Mouse (Mus musculus) forebrain, embryonic 16.5 days (tissue): ENCODE data around the gene Cby3. TPM values are rescaled to one million over a fixed set of nuclear protein-coding genes. Genes with fewer than 3 reads are reported as not detected.
"Not testable (repeated sequence)": the region's sequence is repeated elsewhere in the genome, so short reads cannot be mapped to it uniquely, and the experiment has no call there.

Source experiments
- ATAC-seq: fragments of 200-750 bp; cut with Nextera tagmentation; 2 replicates; pipeline ENCODE4 v1.8.0; 2017; ENCODE audit warnings: mild to moderate bottlenecking, moderate library complexity
- H3K27ac ChIP-seq: fragments of 300-500 bp; sonication (generic); 2 replicates; pipeline ENCODE4 v1.5.1; 2014; ENCODE audit warnings: low read length, control low read depth
- H3K27me3 ChIP-seq: fragments of 300-500 bp; sonication (generic); replicated peaks from 2 replicates; pipeline ENCODE4 v1.6.1; 2014; ENCODE audit warnings: low read length; ENCODE audit not compliant: control insufficient read depth, insufficient read depth
- H3K36me3 ChIP-seq: fragments of 300-500 bp; sonication (generic); 2 replicates; pipeline ENCODE4 v1.6.1; 2014; ENCODE audit not compliant: control insufficient read depth, insufficient read depth
- H3K4me1 ChIP-seq: fragments of 300-500 bp; sonication (generic); replicated peaks from 2 replicates; pipeline ENCODE4 v1.6.1; 2014; ENCODE audit warnings: low read length; ENCODE audit not compliant: control insufficient read depth, insufficient read depth
- H3K4me2 ChIP-seq: fragments of 300-500 bp; sonication (generic); 2 replicates; pipeline ENCODE4 v1.6.1; 2014; ENCODE audit warnings: mild to moderate bottlenecking, low read length, control low read depth
- H3K4me3 ChIP-seq: fragments of 300-500 bp; sonication (generic); replicated peaks from 2 replicates; pipeline ENCODE4 v1.5.1; 2014; ENCODE audit warnings: mild to moderate bottlenecking, low read length, control low read depth
- H3K9ac ChIP-seq: fragments of 300-500 bp; sonication (generic); replicated peaks from 2 replicates; pipeline ENCODE4 v1.6.1; 2014; ENCODE audit warnings: low read depth, low read length, control low read depth
- H3K9me3 ChIP-seq: fragments of 300-500 bp; sonication (generic); 2 replicates; pipeline ENCODE4 v1.6.1; 2016; ENCODE audit warnings: low read length; ENCODE audit not compliant: control insufficient read depth
- WGBS: fragments of 180-500 bp; shearing (Covaris S2); extraction: QIAGEN DNeasy Blood & Tissue Kit; methylation state at CpG from one replicate; pipeline ENCODE4 v1.1.7; 2014; 5-methylcytosine and 5-hydroxymethylcytosine counted together
- polyA plus RNA-seq: library from polyadenylated mRNA; unstranded; fragments of >200 nt; fragmentation: Nextera tagmentation; extraction: Ambion mirVana; gene quantifications from 2 replicates; pipeline ENCODE4 v1.2.1, GENCODE M21; 2015

The Cby3 gene
- polyA plus RNA-seq, 1 experiment from 2014 or later: 1.2 TPM

DNA sequence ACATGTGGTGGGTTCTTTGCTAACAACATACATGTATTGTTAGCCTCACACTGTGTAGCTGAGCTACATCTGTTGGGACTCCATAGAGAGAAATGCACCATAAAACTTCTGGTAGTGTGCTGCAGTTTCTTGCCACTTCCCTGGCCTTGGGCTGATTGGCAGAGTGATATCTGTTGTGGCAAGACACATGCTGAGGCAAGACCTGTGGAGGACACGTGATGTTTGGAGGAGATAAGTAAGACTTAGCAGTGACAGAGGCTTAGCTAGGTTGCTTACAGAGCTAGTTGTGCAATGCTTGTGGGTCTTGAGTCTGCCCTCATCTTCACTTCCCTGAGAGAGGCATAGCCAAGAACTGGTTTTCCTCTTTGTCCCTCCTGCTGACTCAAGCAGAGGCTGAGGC is 1.1 kb downstream of the Cby3 start:
- H3K27ac ChIP-seq: no peak overlapping the region
- 76% methylated on average over 1 of the region's 1 CpGs for WGBS
- no peak overlapping the region for H3K4me3 ChIP-seq
- no peaks in the 10 kb centered on the region; the same call in 1 of the 2 replicates for H3K27me3 ChIP-seq
- peaks cover 5% of the 10 kb centered on the region for H3K4me1 ChIP-seq
- no peak overlapping the region for H3K9ac ChIP-seq
- no peak for ATAC-seq
- H3K4me2 ChIP-seq: no peak overlapping the region
- no peaks in the 10 kb centered on the region for H3K9me3 ChIP-seq
- H3K36me3 ChIP-seq: no peaks in the 10 kb centered on the region

DNA sequence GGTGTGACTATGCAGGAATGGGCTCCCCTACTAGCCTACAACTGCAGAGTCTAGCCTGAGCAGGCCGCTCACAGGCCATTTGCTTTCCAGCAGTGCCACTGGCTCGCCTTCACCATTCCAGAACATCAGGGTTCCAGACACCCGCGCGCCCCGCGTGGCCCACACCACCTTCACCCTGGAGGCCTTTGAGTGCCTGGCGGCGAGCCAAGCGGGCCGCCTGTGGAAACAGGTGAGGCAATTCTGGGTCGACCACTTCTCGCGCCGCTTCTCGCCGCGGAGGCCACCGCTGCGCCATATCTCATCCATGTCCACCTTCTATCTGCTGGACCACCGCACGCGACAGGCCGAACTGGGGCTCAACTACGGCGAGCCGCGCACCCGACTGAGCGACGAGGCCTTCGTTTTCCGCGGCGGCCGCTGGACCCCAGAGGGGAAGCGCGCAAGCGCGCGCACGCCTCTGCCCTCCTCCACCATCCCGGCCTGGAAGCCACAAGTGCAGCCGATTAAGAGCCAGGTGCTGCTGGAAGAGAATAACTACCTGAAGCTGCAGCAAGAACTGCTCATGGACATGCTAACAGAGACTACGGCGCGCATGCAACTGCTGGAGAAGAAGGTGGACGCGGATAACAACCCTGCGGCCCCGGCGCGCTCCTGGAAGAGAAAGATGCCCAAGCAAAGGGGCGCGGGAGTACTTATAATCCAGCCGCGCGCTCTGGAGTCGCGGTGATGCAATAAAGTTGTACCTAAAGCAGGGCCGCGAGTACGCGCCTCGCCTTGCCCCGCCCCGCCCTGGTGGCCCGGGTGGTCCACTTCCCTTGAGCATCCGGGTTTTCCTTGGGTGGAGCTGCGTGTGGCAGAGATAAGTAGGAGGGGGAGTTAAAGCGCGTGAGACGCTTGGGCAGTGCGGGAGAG is 4.9 kb downstream of the Cby3 start:
- peaks cover 5% of the 10 kb centered on the region for H3K4me1 ChIP-seq
- H3K9ac ChIP-seq: peak overlapping the region; percentile 52
- WGBS: 2% methylated on average over 74 of the region's 74 CpGs
- ATAC-seq: peak; percentile 79
- no peaks in the 10 kb centered on the region; the same call in 1 of the 2 replicates for H3K27me3 ChIP-seq
- H3K4me2 ChIP-seq: peak overlapping the region; percentile 87
- H3K36me3 ChIP-seq: no peaks in the 10 kb centered on the region
- H3K27ac ChIP-seq: peak overlapping the region; percentile 16; the same call in 1 of the 2 replicates
- peak overlapping the region; percentile 53 for H3K4me3 ChIP-seq
- no peaks in the 10 kb centered on the region for H3K9me3 ChIP-seq

DNA sequence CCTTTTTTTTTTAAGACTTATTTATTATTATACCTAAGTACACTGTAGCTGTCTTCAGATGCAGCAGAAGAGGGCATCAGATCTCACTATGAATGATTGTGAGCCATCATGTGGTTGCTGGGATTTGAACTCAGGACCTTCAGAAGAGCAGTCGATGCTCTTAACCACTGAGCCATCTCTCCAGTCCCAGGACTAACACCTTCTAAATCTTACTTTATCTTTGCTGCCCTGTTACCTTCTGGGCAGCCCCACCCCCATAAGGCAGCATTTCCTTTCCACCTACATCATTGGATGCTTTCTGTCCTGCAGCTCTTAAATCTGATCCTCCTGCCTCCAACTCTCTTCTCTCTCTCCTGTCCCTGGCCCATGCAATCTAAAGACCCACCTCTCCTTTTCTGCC is 7.0 kb downstream of the Cby3 start:
- not testable (repeated sequence) for H3K27me3 ChIP-seq, ATAC-seq, H3K4me3 ChIP-seq, H3K36me3 ChIP-seq, H3K9me3 ChIP-seq, H3K4me1 ChIP-seq, H3K4me2 ChIP-seq, H3K27ac ChIP-seq, H3K9ac ChIP-seq
- 80% methylated on average over 1 of the region's 1 CpGs for WGBS

- WGBS: 8% methylated on average over 4 of the region's 4 CpGs
- Histone ChIP-seq H3K9ac (no peak overlapping the region), H3K27me3 (no peaks in the 10 kb centered on the region), H3K27ac (no peak overlapping the region), H3K4me2 (no peak overlapping the region), H3K4me1 (no peaks in the 10 kb centered on the region), H3K9me3 (no peaks in the 10 kb centered on the region), H3K4me3 (no peak overlapping the region), H3K36me3 (no peaks in the 10 kb centered on the region)
- peak; percentile 62 for ATAC-seq
These were observed 10.3 kb downstream of the Cby3 start for GRCm38 (mm10) chr11:50364548-50364947.

GRCm38 (mm10) chr11:50365322-50365721 is 11.1 kb downstream of the Cby3 start:
- H3K9ac ChIP-seq: no peak overlapping the region
- H3K36me3 ChIP-seq: no peaks in the 10 kb centered on the region
- H3K9me3 ChIP-seq: no peaks in the 10 kb centered on the region
- ATAC-seq: no peak
- H3K4me1 ChIP-seq: no peaks in the 10 kb centered on the region
- H3K4me2 ChIP-seq: no peak overlapping the region
- no peak overlapping the region for H3K27ac ChIP-seq
- no peaks in the 10 kb centered on the region for H3K27me3 ChIP-seq
- no peak overlapping the region for H3K4me3 ChIP-seq

GRCm38 (mm10) chr11:50367531-50367930 is 13.3 kb downstream of the Cby3 start:
- H3K4me1 ChIP-seq: peaks cover 13% of the 10 kb centered on the region
- no peaks in the 10 kb centered on the region for H3K9me3 ChIP-seq
- H3K27ac ChIP-seq: no peak overlapping the region
- H3K27me3 ChIP-seq: no peaks in the 10 kb centered on the region
- no peak overlapping the region for H3K4me2 ChIP-seq
- ATAC-seq: no peak
- H3K4me3 ChIP-seq: no peak overlapping the region
- H3K36me3 ChIP-seq: no peaks in the 10 kb centered on the region
- H3K9ac ChIP-seq: no peak overlapping the region
- WGBS: 94% methylated on average over 9 of the region's 9 CpGs

DNA sequence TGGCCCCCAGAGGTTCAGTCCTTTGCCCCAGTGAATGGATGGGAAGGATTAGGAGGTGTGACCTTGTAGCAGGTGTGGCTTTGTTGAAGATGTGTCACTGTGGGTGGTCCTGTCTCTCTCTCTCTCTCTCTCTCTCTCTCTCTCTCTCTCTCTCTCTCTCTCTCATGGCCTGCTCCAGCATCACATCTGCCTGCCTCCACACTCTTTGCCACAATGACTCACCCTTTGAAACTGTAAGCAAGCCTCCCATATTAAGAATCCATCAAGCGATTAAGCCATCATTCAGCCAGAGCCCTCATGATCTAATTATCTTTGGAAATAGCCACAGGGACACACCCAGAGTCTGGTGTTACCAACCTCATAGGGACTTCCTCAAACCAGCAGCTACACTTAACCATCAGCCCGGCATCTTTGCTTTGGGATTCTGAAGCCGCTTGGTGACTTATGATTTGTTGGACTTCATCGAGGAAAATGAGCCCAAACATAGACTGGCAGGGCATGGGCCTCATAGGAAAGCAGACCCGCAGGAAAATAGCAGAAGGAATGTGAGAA is 15.2 kb downstream of the Cby3 start:
- H3K4me1 ChIP-seq: peaks cover 13% of the 10 kb centered on the region
- H3K36me3 ChIP-seq: no peaks in the 10 kb centered on the region
- H3K4me2 ChIP-seq: no peak overlapping the region
- 90% methylated on average over 5 of the region's 5 CpGs for WGBS
- no peak overlapping the region for H3K4me3 ChIP-seq
- no peak overlapping the region for H3K9ac ChIP-seq
- H3K27me3 ChIP-seq: no peaks in the 10 kb centered on the region
- no peak for ATAC-seq
- H3K27ac ChIP-seq: no peak overlapping the region
- H3K9me3 ChIP-seq: no peaks in the 10 kb centered on the region

DNA sequence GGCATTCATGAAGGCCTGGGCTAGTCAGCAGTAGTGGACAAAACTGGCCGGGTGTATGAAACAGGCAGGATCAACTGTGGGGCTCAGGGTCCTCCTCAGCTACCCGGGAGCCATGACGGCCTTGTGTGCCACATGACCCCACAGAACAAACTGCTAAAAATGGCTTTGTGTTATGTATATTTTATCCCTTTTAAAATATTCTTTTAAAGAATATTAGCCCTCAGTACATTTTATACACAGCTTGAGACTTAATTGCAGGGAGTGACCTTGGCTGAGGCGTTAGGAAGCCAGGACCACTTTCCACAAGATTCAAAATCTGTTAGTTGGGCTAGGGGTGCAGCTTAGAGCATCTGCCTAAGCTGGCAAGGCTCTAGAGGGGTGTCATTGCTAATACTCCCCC is 16.7 kb downstream of the Cby3 start:
- peak; percentile 47; the same call in 1 of the 2 replicates for ATAC-seq
- Histone ChIP-seq H3K27ac (peak overlapping the region; percentile 84), H3K36me3 (no peaks in the 10 kb centered on the region), H3K9me3 (no peaks in the 10 kb centered on the region), H3K4me2 (peak overlapping the region; percentile 68), H3K4me3 (peak overlapping the region; percentile 43), H3K9ac (peak overlapping the region; percentile 72), H3K27me3 (no peaks in the 10 kb centered on the region), H3K4me1 (peaks cover 13% of the 10 kb centered on the region)
- WGBS: 40% methylated on average over 4 of the region's 4 CpGs

DNA sequence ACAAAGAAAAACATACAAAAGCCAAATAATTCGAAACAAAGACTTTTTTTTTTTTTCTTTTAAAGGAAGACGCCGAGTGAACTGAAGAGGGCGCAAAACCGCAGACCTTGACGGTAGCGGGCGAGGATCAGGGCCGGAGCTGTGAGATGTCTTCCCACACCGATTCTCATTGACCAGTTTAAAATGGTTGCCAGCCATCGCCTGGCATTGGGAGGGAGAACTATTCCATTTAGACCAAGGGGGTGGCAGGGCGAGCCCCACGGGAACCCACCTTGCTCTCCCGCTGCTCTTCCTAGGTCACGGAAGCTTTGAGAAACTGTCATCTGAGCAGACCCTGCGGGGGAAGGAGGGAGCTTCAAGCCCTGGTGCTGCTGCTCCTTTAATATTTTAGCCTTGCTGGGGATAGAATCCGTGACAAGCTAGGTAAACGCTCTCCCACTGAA is 17.2 kb downstream of the Cby3 start:
- H3K27me3 ChIP-seq: no peaks in the 10 kb centered on the region
- ATAC-seq: peak; percentile 49

More for the DNA sequence above, 17.2 kb downstream of the Cby3 start:
- WGBS: under 1% methylated on average over 18 of the region's 18 CpGs
- H3K4me2 ChIP-seq: peak overlapping the region; percentile 68
- H3K9ac ChIP-seq: peak overlapping the region; percentile 72
- no peaks in the 10 kb centered on the region for H3K9me3 ChIP-seq
- peak overlapping the region; percentile 84 for H3K27ac ChIP-seq
- H3K36me3 ChIP-seq: no peaks in the 10 kb centered on the region
- H3K4me3 ChIP-seq: peak overlapping the region; percentile 43
- peaks cover 17% of the 10 kb centered on the region for H3K4me1 ChIP-seq
